In genomic region chr10:53499518-53499917, GRCm38 (mm10) we compare ENCODE assay signal across 8 mouse cellular contexts.
A peak's percentile ranks its signal among the peaks of the same experiment; 100 is the strongest.
DNase-seq lines count a peak whose midpoint lies in the region; ATAC-seq and TF ChIP-seq lines count a peak whose summit lies in the region.

No protein-coding gene starts in this region.

- no peak for TF ChIP-seq EP300 in liver, postnatal 0 days (IDR thresholded peaks at IDR 0.05; ENCODE audit: low read depth)

- peak; percentile 54 for TF ChIP-seq CTCF in liver, postnatal 0 days (IDR thresholded peaks at IDR 0.05; ENCODE audit: low read depth)

- H3K36me3 ChIP-seq in liver, postnatal 0 days (replicated peaks; ENCODE audit: insufficient read depth, low read length) = no peaks in the 10 kb centered on the region
- H3K36me3 ChIP-seq in liver, embryonic 11.5 days (ENCODE audit: control insufficient read depth, insufficient read depth, low read length) = no peaks in the 10 kb centered on the region

- H3K9me3 ChIP-seq in liver, postnatal 0 days (ENCODE audit: low read length) = no peaks in the 10 kb centered on the region
- no peaks in the 10 kb centered on the region for H3K9me3 ChIP-seq in liver, embryonic 11.5 days (ENCODE audit: control insufficient read depth, low read length)

- no peaks in the 10 kb centered on the region for H3K27me3 ChIP-seq in liver, postnatal 0 days (ENCODE audit: insufficient read depth, low read length)
- no peaks in the 10 kb centered on the region for H3K27me3 ChIP-seq in liver, embryonic 11.5 days (replicated peaks; ENCODE audit: control insufficient read depth, insufficient read depth, low read length)

- peaks cover 4% of the 10 kb centered on the region for H3K4me1 ChIP-seq in liver, postnatal 0 days (ENCODE audit: insufficient read depth)
- no peaks in the 10 kb centered on the region; the same call in 1 of the 2 replicates for H3K4me1 ChIP-seq in liver, embryonic 11.5 days (replicated peaks; ENCODE audit: control insufficient read depth, insufficient read depth, low read length)

- intact Hi-C loops in gastrocnemius, postnatal 36 days (cut with DNase I) = loop anchor here (5.0 kb wide), 1 partner anchor 62 kb away; no protein-coding TSS in a partner anchor
- intact Hi-C loops in heart, postnatal 14 days (cut with DNase I) = no loop called here

- H3K4me3 ChIP-seq in liver, postnatal 0 days (ENCODE audit: low read depth, low read length) = no peak overlapping the region
- no peak overlapping the region for H3K4me3 ChIP-seq in liver, embryonic 11.5 days (ENCODE audit: low read depth, low read length)

- no peak overlapping the region for H3K27ac ChIP-seq in liver, postnatal 0 days (ENCODE audit: low read depth)
- H3K27ac ChIP-seq in liver, embryonic 11.5 days (ENCODE audit: low read depth, low read length) = no peak overlapping the region

- no peak overlapping the region for H3K4me2 ChIP-seq in liver, postnatal 0 days (ENCODE audit: low read depth, low read length)
- no peak overlapping the region for H3K4me2 ChIP-seq in liver, embryonic 11.5 days

- no peak overlapping the region for H3K9ac ChIP-seq in liver, postnatal 0 days (replicated peaks)
- H3K9ac ChIP-seq in liver, embryonic 11.5 days (ENCODE audit: low read depth, low read length) = no peak overlapping the region

- ATAC-seq in liver, postnatal 0 days = no peak
- no peak for ATAC-seq in liver, embryonic 11.5 days (replicated peaks; ENCODE audit: low FRiP score)
- ATAC-seq in erythroid progenitor cell, adult 5-6 weeks (replicated peaks; ENCODE audit: low FRiP score, poor library complexity, severe bottlenecking) = no peak
- ATAC-seq in activated CD4-positive, CD25-positive, alpha-beta regulatory T cell, adult 4 months = no peak

- DNase-seq in gastrocnemius, adult 18-20 months (ENCODE audit: low spot score) = peak; percentile 68
- DNase-seq in gastrocnemius, postnatal 36 days = no peak
- no peak for DNase-seq in liver, postnatal 0 days
- no peak for DNase-seq in liver, embryonic 11.5 days (ENCODE audit: low spot score)
- peak; percentile 16 to 30 for DNase-seq in heart, postnatal 14 days
- peak; percentile 39 for DNase-seq in thymus, postnatal 14 days

Comparison
In these comparisons a context has a peak if more than half of its experiments do, and no peak if none do; other contexts are left out.
1. DNase-seq: peak in gastrocnemius, adult 18-20 months (single experiment), heart, postnatal 14 days (2 of 2) and thymus, postnatal 14 days (single experiment); none in gastrocnemius, postnatal 36 days (0 of 2), liver, postnatal 0 days (single experiment) and liver, embryonic 11.5 days (single experiment).